Mouse (Mus musculus) C2C12 (cell line): ENCODE results near the gene Gal3st4.

Experiments
- CEBPB ChIP-seq: IDR thresholded peaks from one replicate; pipeline ENCODE4 v1.6.1; 2011; ENCODE audit warnings: low read depth, mild to moderate bottlenecking, control low read depth, moderate library complexity
- CTCF ChIP-seq: IDR thresholded peaks from one replicate; pipeline ENCODE4 v1.5.1; 2011; ENCODE audit not compliant: control insufficient read depth, insufficient read depth, insufficient read length
- FOSL1 ChIP-seq: IDR thresholded peaks from one replicate; pipeline ENCODE4 v1.8.0; 2011; ENCODE audit warnings: mild to moderate bottlenecking, low read length; ENCODE audit not compliant: poor library complexity, insufficient read depth, severe bottlenecking
- MAX ChIP-seq: IDR thresholded peaks from one replicate; pipeline ENCODE4 v1.6.1; 2011; ENCODE audit warnings: mild to moderate bottlenecking, control low read depth
- MYOD1 ChIP-seq: IDR thresholded peaks from one replicate; pipeline ENCODE4 v1.6.1; 2011; ENCODE audit warnings: low read depth; ENCODE audit not compliant: control insufficient read depth, insufficient read length
- MYOG ChIP-seq: IDR thresholded peaks from one replicate; pipeline ENCODE4 v1.6.1; 2011; ENCODE audit not compliant: control insufficient read depth, insufficient read length; ENCODE audit errors: extremely low read depth
- USF1 ChIP-seq: IDR thresholded peaks from one replicate; pipeline ENCODE4 v1.6.1; 2011; ENCODE audit warnings: low read depth, mild to moderate bottlenecking, control low read depth, moderate library complexity

- TF ChIP-seq MYOD1: no peak
- TF ChIP-seq MAX: no peak
- TF ChIP-seq CTCF: no peak
- TF ChIP-seq MYOG: no peak
- TF ChIP-seq USF1: no peak
- no peak for TF ChIP-seq FOSL1
- TF ChIP-seq CEBPB: no peak
These were observed 45.3 kb downstream of the Gal3st4 start for GRCm38 (mm10) chr5:138227367-138227766.
